Mouse (Mus musculus) thymus, adult 2 months (tissue): Measurements from ENCODE around the gene Spats2l. TPM values are rescaled to one million over a fixed set of nuclear protein-coding genes. Genes with fewer than 3 reads are reported as not detected.
A peak's percentile ranks its signal among the peaks of the same experiment; 100 is the strongest.

Source experiments
- DNase-seq: peaks from one replicate; pipeline ENCODE4 v3.0.0; 2021
- H3K27ac ChIP-seq: fragments of 200-500 bp; 2 replicates; pipeline ENCODE4 v1.5.1; 2012; ENCODE audit warnings: low read length, control low read depth; ENCODE audit not compliant: control insufficient read depth, insufficient read depth
- H3K27me3 ChIP-seq: fragments of 200-500 bp; 2 replicates; pipeline ENCODE4 v1.6.1; 2012; ENCODE audit warnings: mild to moderate bottlenecking, low read length, moderate library complexity, mixed read lengths; ENCODE audit not compliant: control insufficient read depth, insufficient read depth
- H3K36me3 ChIP-seq: fragments of 200-500 bp; 2 replicates; pipeline ENCODE4 v1.6.1; 2012; ENCODE audit warnings: mild to moderate bottlenecking, low read length, moderate library complexity; ENCODE audit not compliant: control insufficient read depth, insufficient read depth
- H3K4me1 ChIP-seq: fragments of 200-500 bp; replicated peaks from 2 replicates; pipeline ENCODE4 v1.6.1; 2012; ENCODE audit warnings: low read length; ENCODE audit not compliant: control insufficient read depth, insufficient read depth
- H3K4me3 ChIP-seq: fragments of 200-500 bp; 2 replicates; pipeline ENCODE4 v1.5.1; 2012; ENCODE audit warnings: mild to moderate bottlenecking, low read length, control low read depth, moderate library complexity; ENCODE audit not compliant: control insufficient read depth, insufficient read depth
- CTCF ChIP-seq: fragments of 200-500 bp; IDR thresholded peaks from 2 replicates; pipeline ENCODE4 v1.5.1; 2012; ENCODE audit warnings: mild to moderate bottlenecking, control low read depth, low read length, moderate library complexity, borderline replicate concordance; ENCODE audit not compliant: control insufficient read depth, poor library complexity, insufficient read depth; ENCODE audit errors: extremely low read depth
- POLR2A ChIP-seq: fragments of 200-500 bp; IDR thresholded peaks from 2 replicates; pipeline ENCODE4 v1.6.1; 2012; ENCODE audit warnings: mild to moderate bottlenecking, low read length, control low read depth, moderate library complexity; ENCODE audit not compliant: control insufficient read depth, poor library complexity, insufficient read depth; ENCODE audit errors: extremely low read depth
- WGBS: fragments of 180-500 bp; shearing (Covaris S2); methylation state at CpG from one replicate; pipeline ENCODE4 v1.1.7; 2018; 5-methylcytosine and 5-hydroxymethylcytosine counted together
- polyA plus RNA-seq: library from polyadenylated mRNA; depleted of rRNA; stranded (reverse); fragments of >200 nt; gene quantifications from 2 replicates; pipeline ENCODE4 v1.2.3, GENCODE M21; 2012

The Spats2l gene
- polyA plus RNA-seq, 1 experiment = 6.1 TPM

DNA sequence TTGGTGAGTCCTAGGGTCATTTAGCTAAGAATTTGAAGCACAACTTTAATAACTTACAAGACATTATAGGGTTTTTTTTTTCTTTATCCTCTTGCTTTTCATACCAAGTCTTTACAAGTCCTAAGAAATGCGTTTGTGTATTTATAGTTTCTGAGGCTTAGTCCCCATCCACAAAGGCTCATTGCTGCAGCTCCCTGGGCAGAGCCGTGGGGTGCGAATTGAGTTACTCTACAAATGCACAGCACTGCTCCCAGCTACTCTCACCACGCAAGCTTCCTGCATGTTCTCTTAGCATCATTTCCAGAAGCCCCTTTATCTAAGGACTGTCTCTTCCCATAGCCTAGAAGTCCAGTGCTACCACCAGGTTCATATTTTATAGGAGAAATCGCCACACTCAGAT lies 175.8 kb downstream of the Spats2l start:
- no peak for TF ChIP-seq POLR2A
- TF ChIP-seq CTCF = no peak
- no peak for DNase-seq
- WGBS = 88% methylated on average over 5 of the region's 5 CpGs
- Histone ChIP-seq H3K27ac (no peak overlapping the region), H3K4me3 (no peak overlapping the region), H3K36me3 (no peaks in the 10 kb centered on the region), H3K27me3 (no peaks in the 10 kb centered on the region), H3K4me1 (peaks cover 7% of the 10 kb centered on the region)

GRCm38 (mm10) chr1:57952509-57952908 lies 178.5 kb downstream of the Spats2l start:
- Histone ChIP-seq H3K27me3 (no peaks in the 10 kb centered on the region), H3K4me3 (no peak overlapping the region), H3K27ac (no peak overlapping the region), H3K4me1 (peaks cover 5% of the 10 kb centered on the region), H3K36me3 (peaks cover 13% of the 10 kb centered on the region)
- no peak for TF ChIP-seq CTCF
- TF ChIP-seq POLR2A = no peak
- WGBS = 94% methylated on average over 4 of the region's 4 CpGs
- DNase-seq = no peak

- no peak for TF ChIP-seq CTCF
- no peak for TF ChIP-seq POLR2A
Measured at GRCm38 (mm10) chr1:57953586-57954375, 179.8 kb downstream of the Spats2l start.

GRCm38 (mm10) chr1:57954376-57954765 lies 180.4 kb downstream of the Spats2l start:
- DNase-seq = peak; percentile 14
- no peak for TF ChIP-seq POLR2A
- TF ChIP-seq CTCF = no peak
- Histone ChIP-seq H3K4me3 (no peak overlapping the region), H3K4me1 (peaks cover 5% of the 10 kb centered on the region), H3K36me3 (peaks cover 17% of the 10 kb centered on the region), H3K27me3 (no peaks in the 10 kb centered on the region), H3K27ac (peak overlapping the region; percentile 74; the same call in 1 of the 2 replicates)
- WGBS = 29% methylated on average over 5 of the region's 5 CpGs

More at GRCm38 (mm10) chr1:57953586-57954375, 179.8 kb downstream of the Spats2l start:
- Histone ChIP-seq H3K27me3 (no peaks in the 10 kb centered on the region), H3K36me3 (peaks cover 15% of the 10 kb centered on the region), H3K27ac (peak overlapping the region; percentile 74; the same call in 1 of the 2 replicates), H3K4me3 (no peak overlapping the region), H3K4me1 (peaks cover 5% of the 10 kb centered on the region)
- WGBS = 75% methylated on average over 16 of the region's 16 CpGs
- no peak for DNase-seq

GRCm38 (mm10) chr1:57955774-57956173 lies 181.8 kb downstream of the Spats2l start:
- TF ChIP-seq CTCF = no peak
- no peak for TF ChIP-seq POLR2A
- DNase-seq = no peak
- WGBS = 85% methylated on average over 1 of the region's 1 CpGs

DNA sequence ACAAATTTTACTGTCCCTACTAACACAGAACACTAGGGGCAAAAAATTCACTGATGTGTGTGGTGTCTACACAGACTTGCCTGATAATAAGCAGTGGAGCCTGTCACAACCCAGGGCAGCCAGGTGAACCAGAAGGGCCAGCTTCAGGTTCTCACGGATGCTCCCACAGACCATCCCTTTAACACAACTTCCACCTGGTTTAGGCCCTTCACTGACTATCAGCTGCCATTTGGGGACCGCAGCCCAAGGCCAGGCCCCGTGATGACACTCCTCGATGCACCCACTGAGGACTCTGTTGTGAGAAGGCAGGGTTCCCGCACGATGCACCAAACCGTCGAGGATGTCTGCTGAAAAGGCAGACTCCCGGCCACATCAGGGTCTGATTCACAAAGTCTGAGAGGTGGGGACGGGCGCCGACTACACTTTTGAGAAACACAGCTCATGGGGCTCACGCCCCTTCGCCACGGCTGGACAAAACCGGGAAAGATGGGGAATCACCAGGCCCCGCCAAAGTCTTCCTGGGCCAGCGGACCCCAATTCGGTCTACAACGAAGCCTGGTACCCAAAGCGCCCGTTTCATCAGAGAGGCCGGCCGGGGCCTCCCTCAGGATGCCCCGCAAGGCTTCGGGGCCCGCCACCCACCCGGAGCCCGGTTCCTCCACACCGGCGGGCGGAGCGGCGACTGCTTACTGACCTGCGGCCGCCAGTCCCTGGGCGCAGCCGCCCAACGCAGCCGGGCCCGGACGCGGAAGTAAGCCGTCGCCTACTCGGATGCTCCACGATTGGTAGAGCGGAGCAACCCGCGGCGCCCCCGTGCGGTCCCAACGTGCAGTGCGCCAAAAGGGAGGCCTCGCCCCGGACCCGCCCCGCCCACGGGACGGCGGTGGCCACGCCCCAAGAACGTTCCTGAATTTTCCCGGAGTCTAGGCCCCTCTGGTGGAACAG lies 195.6 kb downstream of the Spats2l start:
- peaks cover 3% of the 10 kb centered on the region; the same call in 1 of the 2 replicates for H3K36me3 ChIP-seq
- TF ChIP-seq POLR2A = peak; percentile 92
- TF ChIP-seq CTCF = peak; percentile 92
- peak overlapping the region; percentile 83 for H3K4me3 ChIP-seq
- peaks cover 3% of the 10 kb centered on the region; the same call in 1 of the 2 replicates for H3K4me1 ChIP-seq
- no peaks in the 10 kb centered on the region for H3K27me3 ChIP-seq
- 0 out of 2 replicates have a peak overlapping the region, but pooled peaks have one; percentile 1 for H3K27ac ChIP-seq
- peak; percentile 96 for DNase-seq
- WGBS = under 1% methylated on average over 65 of the region's 65 CpGs

More at GRCm38 (mm10) chr1:57955774-57956173, 181.8 kb downstream of the Spats2l start:
- H3K27me3 ChIP-seq = no peaks in the 10 kb centered on the region
- no peak overlapping the region for H3K27ac ChIP-seq
- H3K4me3 ChIP-seq = no peak overlapping the region
- H3K36me3 ChIP-seq = peaks cover 17% of the 10 kb centered on the region
- peaks cover 5% of the 10 kb centered on the region for H3K4me1 ChIP-seq
